Mouse (Mus musculus) heart, embryonic 14.5 days (tissue): ENCODE data around the gene Slc28a3. TPM values are rescaled to one million over a fixed set of nuclear protein-coding genes. Genes with fewer than 3 reads are reported as not detected.

Experiments used
- ATAC-seq: fragments of 200-750 bp; cut with Nextera tagmentation; 2 replicates; pipeline ENCODE4 v1.8.0; 2017; ENCODE audit warnings: low read depth, moderate TSS enrichment; ENCODE audit not compliant: insufficient number of reproducible peaks, insufficient read depth, low FRiP score
- H3K27ac ChIP-seq, 2 experiments: fragments of 200-500 bp in 1 of 2; fragments of 300-500 bp in 1 of 2; sonication (generic) in 1 of 2; replicated peaks in 1 of 2; 2 replicates each; pipeline ENCODE4 v1.5.1; 2012 to 2014; ENCODE audit warnings: low read depth in 2 of 2, low read length in 2 of 2, control low read depth in 1 of 2, mild to moderate bottlenecking in 1 of 2, mixed read lengths in 1 of 2; ENCODE audit not compliant: control insufficient read depth in 1 of 2, insufficient read depth in 1 of 2
- H3K27me3 ChIP-seq: fragments of 300-500 bp; sonication (generic); 2 replicates; pipeline ENCODE4 v1.6.1; 2014; ENCODE audit warnings: mild to moderate bottlenecking, low read length, control low read depth; ENCODE audit not compliant: control insufficient read depth, insufficient read depth
- H3K36me3 ChIP-seq: fragments of 300-500 bp; sonication (generic); 2 replicates; pipeline ENCODE4 v1.6.1; 2014; ENCODE audit warnings: mild to moderate bottlenecking, control low read depth, low read length, mixed read lengths; ENCODE audit not compliant: control insufficient read depth, insufficient read depth
- H3K4me1 ChIP-seq, 2 experiments: fragments of 200-500 bp in 1 of 2; fragments of 300-500 bp in 1 of 2; sonication (generic) in 1 of 2; 2 replicates each; pipeline ENCODE4 v1.6.1; 2012 to 2014; ENCODE audit warnings: low read length in 2 of 2, control low read depth in 1 of 2, mixed read lengths in 1 of 2; ENCODE audit not compliant: control insufficient read depth in 2 of 2, insufficient read depth in 2 of 2
- H3K4me2 ChIP-seq: fragments of 300-500 bp; sonication (generic); 2 replicates; pipeline ENCODE4 v1.6.1; 2014; ENCODE audit warnings: mild to moderate bottlenecking, low read length
- H3K4me3 ChIP-seq, 2 experiments: fragments of 200-500 bp in 1 of 2; fragments of 300-500 bp in 1 of 2; sonication (generic) in 1 of 2; 2 replicates each; pipeline ENCODE4 v1.5.1; 2012 to 2014; ENCODE audit warnings: low read length in 2 of 2, mild to moderate bottlenecking in 2 of 2, control low read depth in 1 of 2, low read depth in 1 of 2, moderate library complexity in 1 of 2; ENCODE audit not compliant: control insufficient read depth in 1 of 2, insufficient read depth in 1 of 2
- H3K9ac ChIP-seq: fragments of 300-500 bp; sonication (generic); 2 replicates; pipeline ENCODE4 v1.6.1; 2014; ENCODE audit warnings: mild to moderate bottlenecking, low read length
- H3K9me3 ChIP-seq: fragments of 300-500 bp; sonication (generic); 2 replicates; pipeline ENCODE4 v1.6.1; 2016; ENCODE audit warnings: low read length, control low read depth; ENCODE audit not compliant: control insufficient read depth
- WGBS: fragments of 180-500 bp; shearing (Covaris S2); extraction: QIAGEN DNeasy Blood & Tissue Kit; methylation state at CpG from one replicate; pipeline ENCODE4 v1.1.7; 2014; 5-methylcytosine and 5-hydroxymethylcytosine counted together
- polyA plus RNA-seq: library from polyadenylated mRNA; unstranded; fragments of >200 nt; fragmentation: Nextera tagmentation; extraction: Ambion mirVana; gene quantifications from 2 replicates; pipeline ENCODE4 v1.2.1, GENCODE M21; 2014

Gene Slc28a3
- polyA plus RNA-seq, 1 experiment from 2014 or later = not detected

- WGBS = 86% methylated on average over 2 of the region's 2 CpGs
- Histone ChIP-seq H3K9me3 (no peaks in the 10 kb centered on the region), H3K9ac (no peak overlapping the region), H3K4me1 (peaks cover 3 to 7% of the 10 kb centered on the region in 2 experiments), H3K4me2 (no peak overlapping the region), H3K27me3 (no peaks in the 10 kb centered on the region), H3K27ac (no peak overlapping the region), H3K36me3 (no peaks in the 10 kb centered on the region), H3K4me3 (no peak overlapping the region)
- no peak for ATAC-seq
These were observed 74.0 kb downstream of the Slc28a3 start for GRCm38 (mm10) chr13:58536466-58537231.

- Histone ChIP-seq H3K4me1 (peaks cover 3 to 7% of the 10 kb centered on the region in 2 experiments), H3K36me3 (no peaks in the 10 kb centered on the region), H3K9ac (no peak overlapping the region), H3K27ac (no peak overlapping the region), H3K27me3 (no peaks in the 10 kb centered on the region), H3K4me2 (no peak overlapping the region), H3K4me3 (no peak overlapping the region), H3K9me3 (no peaks in the 10 kb centered on the region)
- ATAC-seq = no peak
- 80% methylated on average over 2 of the region's 2 CpGs for WGBS
These were observed 75.4 kb downstream of the Slc28a3 start for GRCm38 (mm10) chr13:58535321-58535720.

DNA sequence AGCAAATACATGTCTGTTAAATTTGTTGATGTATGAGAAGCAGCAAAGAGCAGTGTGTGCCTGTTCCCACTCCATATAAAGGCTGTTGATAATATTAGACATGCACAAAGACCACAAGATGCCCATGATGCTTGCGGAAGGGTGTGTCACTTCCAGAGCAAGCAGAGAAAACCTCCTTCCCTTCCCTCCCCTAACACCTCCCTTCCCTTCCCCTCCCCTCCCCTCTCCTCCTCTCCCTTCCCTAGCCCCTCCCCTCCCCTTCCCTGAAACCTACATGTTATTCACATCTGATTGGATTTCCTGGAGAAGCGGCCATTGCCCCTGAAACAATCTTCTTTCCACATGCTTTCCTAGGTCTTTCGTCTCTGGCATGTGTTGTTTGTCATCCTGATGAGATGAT, 75.8 kb downstream of the Slc28a3 start:
- WGBS = 57% methylated on average over 3 of the region's 3 CpGs
- no peaks in the 10 kb centered on the region for H3K36me3 ChIP-seq
- H3K27me3 ChIP-seq = no peaks in the 10 kb centered on the region
- peaks cover 3 to 7% of the 10 kb centered on the region in 2 experiments for H3K4me1 ChIP-seq
- ATAC-seq = no peak
- no peak overlapping the region for H3K4me3 ChIP-seq
- H3K9ac ChIP-seq = no peak overlapping the region
- H3K27ac ChIP-seq = no peak overlapping the region
- no peaks in the 10 kb centered on the region for H3K9me3 ChIP-seq
- no peak overlapping the region for H3K4me2 ChIP-seq

DNA sequence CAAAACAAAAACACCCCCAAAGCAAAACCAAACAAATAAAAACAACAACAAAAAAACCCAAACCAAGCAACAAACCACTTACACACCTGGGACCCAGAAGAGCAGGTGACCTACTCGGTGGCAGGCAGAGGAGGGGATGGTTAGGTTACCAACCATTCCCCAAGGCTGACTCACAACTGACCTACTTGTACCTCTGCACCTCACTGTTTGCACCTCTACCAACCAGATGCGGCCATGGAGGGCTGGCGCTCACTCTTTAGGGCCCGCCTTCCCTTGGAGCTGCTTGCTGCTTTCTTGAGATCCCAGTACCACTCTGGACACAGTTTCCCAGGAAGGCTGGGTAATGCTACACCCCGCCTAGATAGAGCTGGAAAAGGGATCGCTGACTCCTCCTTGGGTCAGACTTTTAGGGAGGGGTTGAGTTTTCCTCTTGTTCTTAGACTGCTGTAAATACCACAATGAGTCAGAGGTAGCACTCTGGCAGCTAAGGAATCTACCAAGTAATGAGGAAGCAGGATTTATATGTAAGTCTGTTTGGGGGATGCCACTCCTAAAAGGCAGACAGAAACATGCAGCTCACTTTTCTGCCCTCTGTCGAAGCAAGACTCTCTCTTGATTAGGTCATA, 76.3 kb downstream of the Slc28a3 start:
- H3K4me2 ChIP-seq = no peak overlapping the region
- no peak for ATAC-seq
- no peak overlapping the region for H3K4me3 ChIP-seq
- H3K4me1 ChIP-seq = peaks cover 3 to 7% of the 10 kb centered on the region in 2 experiments
- H3K36me3 ChIP-seq = no peaks in the 10 kb centered on the region
- WGBS = 60% methylated on average over 7 of the region's 7 CpGs
- no peaks in the 10 kb centered on the region for H3K9me3 ChIP-seq
- H3K27ac ChIP-seq = no peak overlapping the region
- H3K27me3 ChIP-seq = no peaks in the 10 kb centered on the region
- no peak overlapping the region for H3K9ac ChIP-seq

GRCm38 (mm10) chr13:58524581-58524980, 86.1 kb downstream of the Slc28a3 start:
- ATAC-seq = no peak

DNA sequence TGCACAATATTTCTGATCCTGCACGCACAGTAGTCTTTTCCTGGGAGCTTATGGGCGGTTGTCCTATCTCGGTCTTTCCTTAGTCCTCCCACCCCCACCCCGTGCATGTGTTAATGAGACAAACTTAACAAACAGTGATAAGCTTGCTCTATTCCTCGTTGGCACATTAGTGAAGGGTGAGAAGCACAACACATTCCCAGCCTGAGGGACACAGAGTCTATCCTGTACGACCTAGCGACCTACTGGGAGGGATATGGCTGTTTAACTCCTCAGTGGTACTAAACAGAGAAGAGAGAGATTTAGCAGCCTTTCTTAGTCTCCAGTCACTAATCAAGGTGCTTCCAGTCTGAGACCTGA, 86.9 kb downstream of the Slc28a3 start:
- H3K27me3 ChIP-seq = no peaks in the 10 kb centered on the region
- peaks cover 17 to 21% of the 10 kb centered on the region in 2 experiments for H3K4me1 ChIP-seq
- H3K9me3 ChIP-seq = peaks cover 5% of the 10 kb centered on the region; the same call in 1 of the 2 replicates
- peak overlapping the region; percentile 56 for H3K4me2 ChIP-seq
- H3K27ac ChIP-seq = no peak overlapping the region
- ATAC-seq = no peak
- H3K36me3 ChIP-seq = no peaks in the 10 kb centered on the region
- 24% methylated on average over 7 of the region's 7 CpGs for WGBS
- no peak overlapping the region for H3K4me3 ChIP-seq
- no peak overlapping the region for H3K9ac ChIP-seq

More at GRCm38 (mm10) chr13:58524581-58524980, 86.1 kb downstream of the Slc28a3 start:
- WGBS = 82% methylated on average over 3 of the region's 3 CpGs
- H3K36me3 ChIP-seq = no peaks in the 10 kb centered on the region
- peaks cover 5% of the 10 kb centered on the region; the same call in 1 of the 2 replicates for H3K9me3 ChIP-seq
- H3K9ac ChIP-seq = no peak overlapping the region
- H3K27ac ChIP-seq = no peak overlapping the region
- no peak overlapping the region for H3K4me2 ChIP-seq
- peaks cover 17 to 21% of the 10 kb centered on the region in 2 experiments for H3K4me1 ChIP-seq
- H3K27me3 ChIP-seq = no peaks in the 10 kb centered on the region
- H3K4me3 ChIP-seq = no peak overlapping the region

- Histone ChIP-seq H3K27ac (no peak overlapping the region), H3K9ac (peak overlapping the region; percentile 30; the same call in 1 of the 2 replicates), H3K4me1 (peaks cover 17 to 21% of the 10 kb centered on the region in 2 experiments), H3K27me3 (no peaks in the 10 kb centered on the region), H3K4me3 (peak overlapping the region; percentile 19 to 21; a peak in 2 of 4 replicates), H3K36me3 (no peaks in the 10 kb centered on the region), H3K9me3 (peaks cover 5% of the 10 kb centered on the region; the same call in 1 of the 2 replicates), H3K4me2 (peak overlapping the region; percentile 56)
- no peak for ATAC-seq
- 9% methylated on average over 20 of the region's 20 CpGs for WGBS
These were observed 87.5 kb downstream of the Slc28a3 start for GRCm38 (mm10) chr13:58523011-58523760.
